Mouse (Mus musculus) 3T3-L1 (cell line): ENCODE data around the gene Mpig6b.

Experiments used
- DNase-seq: peaks from one replicate; pipeline ENCODE4 v3.0.0-alpha.2; 2015; ENCODE audit warnings: low read depth, low spot score

The Mpig6b gene

GRCm38 (mm10) chr17:35060071-35060470, 5.9 kb downstream of the Mpig6b start:
- no peak for DNase-seq

GRCm38 (mm10) chr17:35058911-35059892, 6.8 kb downstream of the Mpig6b start, which contains the start of gene Ddah2:
Ddah2 (plus strand) TSS chr17:35059035.
- peak; percentile 89 for DNase-seq

- no peak for DNase-seq
Measured at GRCm38 (mm10) chr17:35058316-35058715, 7.7 kb downstream of the Mpig6b start.

GRCm38 (mm10) chr17:35057090-35057489, 8.9 kb downstream of the Mpig6b start:
- no peak for DNase-seq

- DNase-seq, result no peak
Measured at GRCm38 (mm10) chr17:35055691-35056495, 10.1 kb downstream of the Mpig6b start.

- DNase-seq, result no peak
Measured at GRCm38 (mm10) chr17:35052271-35052798, 13.6 kb downstream of the Mpig6b start.

GRCm38 (mm10) chr17:35051156-35052086, 14.6 kb downstream of the Mpig6b start:
- peak; percentile 94 for DNase-seq

GRCm38 (mm10) chr17:35050126-35050750, 15.7 kb downstream of the Mpig6b start:
- peak; percentile 87 for DNase-seq

GRCm38 (mm10) chr17:35049561-35050016, 16.4 kb downstream of the Mpig6b start, which contains the start of gene Clic1:
Clic1 (plus strand) TSS chr17:35049966.
- DNase-seq, result peak; percentile 85

- no peak for DNase-seq
Measured at GRCm38 (mm10) chr17:35048932-35049440, 17.0 kb downstream of the Mpig6b start.

GRCm38 (mm10) chr17:35048149-35048931, 17.6 kb downstream of the Mpig6b start:
- DNase-seq, result peak; percentile 68

- no peak for DNase-seq
Measured at GRCm38 (mm10) chr17:35047688-35048087, 18.3 kb downstream of the Mpig6b start.

- peak; percentile 97 for DNase-seq
Measured at GRCm38 (mm10) chr17:35046681-35047455, 19.1 kb downstream of the Mpig6b start, which contains the start of gene Msh5. Msh5 (minus strand) TSS chr17:35046745.

- DNase-seq, result no peak
Measured at GRCm38 (mm10) chr17:35045807-35046680, 19.9 kb downstream of the Mpig6b start.

- peak; percentile 60 for DNase-seq
Measured at GRCm38 (mm10) chr17:35044904-35045806, 20.8 kb downstream of the Mpig6b start.

- peak; percentile 60 for DNase-seq
Measured at GRCm38 (mm10) chr17:35043794-35044193, 22.2 kb downstream of the Mpig6b start.
